Mouse (Mus musculus): ENCODE results near the gene Plekhh3.

Plekhh3 gene

GRCm38 (mm10) chr11:101170811-101171610 lies at the start of gene Plekhh3:
TSS of gene Plekhh3 (minus strand) at chr11:101171351.
- in situ Hi-C loops (cut with MboI, MseI) = loop anchor here (5.0 kb wide), 1 partner anchor 89 kb away; the partner anchor contains the start of gene Coasy

- in situ Hi-C loops (cut with MboI, MseI) = no loop called here
Measured at GRCm38 (mm10) chr11:101220853-101221252, 49.7 kb upstream of the Plekhh3 start.

- in situ Hi-C loops (cut with MboI, MseI) = no loop called here
Measured at GRCm38 (mm10) chr11:101218436-101219055, 47.4 kb upstream of the Plekhh3 start.

GRCm38 (mm10) chr11:101216936-101217335 lies 45.8 kb upstream of the Plekhh3 start:
- in situ Hi-C loops (cut with MboI, MseI) = no loop called here

- in situ Hi-C loops (cut with MboI, MseI) = loop anchor here (5.0 kb wide), 2 partner anchors 35 to 80 kb away; partner anchors contain the start of gene Ramp2
Measured at GRCm38 (mm10) chr11:101211970-101212369, 40.8 kb upstream of the Plekhh3 start.

GRCm38 (mm10) chr11:101200986-101201385 lies 29.8 kb upstream of the Plekhh3 start:
- in situ Hi-C loops (cut with MboI, MseI) = no loop called here

GRCm38 (mm10) chr11:101199555-101199954 lies 28.4 kb upstream of the Plekhh3 start:
- in situ Hi-C loops (cut with MboI, MseI) = no loop called here

- in situ Hi-C loops (cut with MboI, MseI) = no loop called here
Measured at GRCm38 (mm10) chr11:101196175-101196574, 25.0 kb upstream of the Plekhh3 start.

GRCm38 (mm10) chr11:101195571-101195970 lies 24.4 kb upstream of the Plekhh3 start:
- in situ Hi-C loops (cut with MboI, MseI) = no loop called here

GRCm38 (mm10) chr11:101195101-101195500 lies 23.9 kb upstream of the Plekhh3 start:
- in situ Hi-C loops (cut with MboI, MseI) = no loop called here

GRCm38 (mm10) chr11:101194643-101195042 lies 23.5 kb upstream of the Plekhh3 start:
- in situ Hi-C loops (cut with MboI, MseI) = no loop called here

- in situ Hi-C loops (cut with MboI, MseI) = no loop called here
Measured at GRCm38 (mm10) chr11:101194137-101194536, 23.0 kb upstream of the Plekhh3 start.

GRCm38 (mm10) chr11:101193076-101193475 lies 21.9 kb upstream of the Plekhh3 start:
- in situ Hi-C loops (cut with MboI, MseI) = no loop called here

- in situ Hi-C loops (cut with MboI, MseI) = no loop called here
Measured at GRCm38 (mm10) chr11:101192646-101193045, 21.5 kb upstream of the Plekhh3 start.

GRCm38 (mm10) chr11:101191919-101192470 lies 20.8 kb upstream of the Plekhh3 start:
- in situ Hi-C loops (cut with MboI, MseI) = no loop called here

GRCm38 (mm10) chr11:101190913-101191907 lies 20.1 kb upstream of the Plekhh3 start:
- in situ Hi-C loops (cut with MboI, MseI) = no loop called here

GRCm38 (mm10) chr11:101190181-101190912 lies 19.2 kb upstream of the Plekhh3 start:
- in situ Hi-C loops (cut with MboI, MseI) = no loop called here

- in situ Hi-C loops (cut with MboI, MseI) = no loop called here
Measured at GRCm38 (mm10) chr11:101189495-101190180, 18.5 kb upstream of the Plekhh3 start.

GRCm38 (mm10) chr11:101188166-101188805 lies 17.1 kb upstream of the Plekhh3 start:
- in situ Hi-C loops (cut with MboI, MseI) = no loop called here

- in situ Hi-C loops (cut with MboI, MseI) = no loop called here
Measured at GRCm38 (mm10) chr11:101187541-101187940, 16.4 kb upstream of the Plekhh3 start.
